In the genomic region with DNA sequence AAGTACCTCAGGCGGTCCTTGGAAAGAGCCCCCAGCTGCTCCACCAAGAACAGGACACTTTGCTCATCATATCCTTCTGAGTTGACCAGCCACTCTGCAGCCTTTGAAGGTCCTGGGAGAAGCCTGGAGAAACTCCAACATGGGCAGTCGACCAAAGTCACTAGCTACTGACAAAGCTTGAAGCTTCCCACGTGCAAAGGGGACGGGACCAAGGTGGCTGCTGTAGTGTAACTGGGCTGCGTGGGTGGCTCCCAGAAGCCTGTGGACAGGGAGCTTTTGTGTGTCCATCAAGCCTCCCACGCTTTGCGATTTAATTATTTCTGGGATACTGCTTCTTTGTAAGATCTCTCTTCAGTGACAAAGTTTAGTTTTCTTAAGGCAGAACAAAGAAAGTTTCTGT, we compare ENCODE assay signal across 16 mouse cellular contexts.
DNase-seq lines count a peak whose midpoint lies in the region; TF ChIP-seq lines count a peak whose summit lies in the region.
"Had no signal": no experiment of that assay in that cellular context is flagged by ENCODE, and none has a peak within 500 bp of the region (broad histone marks: within the 10 kb centered on the region; RNA-seq: fewer than 3 reads in every experiment).

No protein-coding gene starts in this region.

- intact Hi-C loops in heart, postnatal 10 days (cut with DNase I): no loop called here

- no peaks in the 10 kb centered on the region for H3K27me3 ChIP-seq in cerebellum, adult 2 months (ENCODE audit: control insufficient read depth, insufficient read depth, low read length)
- H3K27me3 ChIP-seq: forebrain, embryonic 13.5 days; hindbrain, embryonic 13.5 days had no signal

- no peak overlapping the region for H3K4me3 ChIP-seq in lung, adult 2 months (replicated peaks; ENCODE audit: extremely low read depth, low read depth, low read length)
- H3K4me3 ChIP-seq in cerebellum, adult 2 months (replicated peaks; ENCODE audit: insufficient read depth, low read depth, low read length): no peak overlapping the region
- H3K4me3 ChIP-seq: forebrain, embryonic 13.5 days; hindbrain, embryonic 13.5 days; midbrain, embryonic 12.5 days had no signal

- WGBS in lung, adult 2 months: 77% methylated on average over 7 of the region's 7 CpGs
- WGBS in cerebellum, adult 2 months: 36% methylated on average over 7 of the region's 7 CpGs

- H3K4me1 ChIP-seq in lung, adult 2 months (ENCODE audit: control insufficient read depth, insufficient read depth, low read length): no peaks in the 10 kb centered on the region
- H3K4me1 ChIP-seq in cerebellum, adult 2 months (ENCODE audit: control insufficient read depth, insufficient read depth, low read length): peaks cover 4% of the 10 kb centered on the region; the same call in 1 of the 2 replicates

- no peak for TF ChIP-seq CTCF in lung, adult 2 months (IDR thresholded peaks at IDR 0.05; ENCODE audit: insufficient read depth, low read length)
- no peak for TF ChIP-seq CTCF in cerebellum, adult 2 months (IDR thresholded peaks at IDR 0.05; ENCODE audit: borderline replicate concordance, insufficient read depth, low read depth, low read length)

- H3K27ac ChIP-seq in cerebellum, adult 2 months (ENCODE audit: insufficient read depth, low read length): no peak overlapping the region
- H3K27ac ChIP-seq: hindbrain, embryonic 13.5 days; midbrain, embryonic 12.5 days had no signal

- DNase-seq in heart, postnatal 10 days: peak; percentile 12 to 15
- no peak for DNase-seq in heart, adult 8-10 months (ENCODE audit: low spot score)
- peak; percentile 13 for DNase-seq in lung, postnatal 10 days
- no peak for DNase-seq in lung, adult 2 months
- peak; percentile 81 for DNase-seq in Muller cell, postnatal 12 days (ENCODE audit: inconsistent ontology term)
- peak; percentile 58 for DNase-seq in gonadal fat pad, adult 2 months (ENCODE audit: low read depth)
- DNase-seq in cerebellum, adult 2 months: no peak
- DNase-seq: adrenal gland, postnatal 25 days; cerebellum, adult 9-11 months; embryo, embryonic 11 days; heart, adult 18-20 months; lung, adult 18-20 months; lung, postnatal 4 days had no signal

- TF ChIP-seq POLR2A in lung, adult 2 months (IDR thresholded peaks at IDR 0.05; ENCODE audit: borderline replicate concordance, extremely low read depth, low read depth, low read length): no peak
- no peak for TF ChIP-seq POLR2A in cerebellum, adult 2 months (IDR thresholded peaks at IDR 0.05; ENCODE audit: borderline replicate concordance, insufficient read depth, low read length)

Comparison
In these comparisons a context has a peak if more than half of its experiments do, and no peak if none do; other contexts are left out.
1. DNase-seq: peak in heart, postnatal 10 days (2 of 2), lung, postnatal 10 days (single experiment), Muller cell, postnatal 12 days (single experiment) and gonadal fat pad, adult 2 months (single experiment); none in heart, adult 8-10 months (single experiment), lung, adult 2 months (single experiment) and cerebellum, adult 2 months (0 of 2).